Mouse (Mus musculus) hindbrain, embryonic 10.5 days (tissue): ENCODE data around the gene Dbt. TPM values are rescaled to one million over a fixed set of nuclear protein-coding genes. Genes with fewer than 3 reads are reported as not detected.
A peak's percentile ranks its signal among the peaks of the same experiment; 100 is the strongest.

Experiments used
- DNase-seq: peaks from one replicate; pipeline ENCODE4 v3.0.0-alpha.2; 2017; ENCODE audit warnings: low spot score
- H3K27ac ChIP-seq: fragments of 300-500 bp; sonication (generic); 2 replicates; pipeline ENCODE4 v1.5.1; 2016; ENCODE audit warnings: mild to moderate bottlenecking, moderate library complexity
- H3K27me3 ChIP-seq: fragments of 300-500 bp; sonication (generic); 2 replicates; pipeline ENCODE4 v1.6.1; 2016; ENCODE audit warnings: mild to moderate bottlenecking; ENCODE audit not compliant: poor library complexity, insufficient read depth, severe bottlenecking
- H3K36me3 ChIP-seq: fragments of 300-500 bp; sonication (generic); 2 replicates; pipeline ENCODE4 v1.6.1; 2016; ENCODE audit warnings: mild to moderate bottlenecking, moderate library complexity
- H3K4me1 ChIP-seq: fragments of 300-500 bp; sonication (generic); replicated peaks from 2 replicates; pipeline ENCODE4 v1.6.1; 2016; ENCODE audit warnings: mild to moderate bottlenecking
- H3K4me3 ChIP-seq: fragments of 300-500 bp; sonication (generic); 2 replicates; pipeline ENCODE4 v1.5.1; 2016; ENCODE audit warnings: mild to moderate bottlenecking, moderate library complexity
- H3K9me3 ChIP-seq: fragments of 300-500 bp; sonication (generic); 2 replicates; pipeline ENCODE4 v1.6.1; 2016; ENCODE audit warnings: mild to moderate bottlenecking, moderate library complexity
- WGBS: fragments of 180-500 bp; shearing (Covaris S2); methylation state at CpG from one replicate; pipeline ENCODE4 v1.1.7; 2016; 5-methylcytosine and 5-hydroxymethylcytosine counted together
- polyA plus RNA-seq: library from polyadenylated mRNA; unstranded; fragments of >200 nt; fragmentation: Nextera tagmentation; extraction: Ambion mirVana; gene quantifications from 2 replicates; pipeline ENCODE4 v1.2.1, GENCODE M21; 2016

Gene Dbt
- polyA plus RNA-seq = 8.5 and 13.8 TPM in 2 replicates

- peak within 1 kb of the TSS; percentile 71 for H3K27ac ChIP-seq
- peak within 1 kb of the TSS; percentile 71 for H3K4me3 ChIP-seq
- peaks cover 8% of the 10 kb centered on the region for H3K36me3 ChIP-seq
- 1% methylated on average over 36 of the region's 36 CpGs for WGBS
- DNase-seq = peak; percentile 91
- no peaks in the 10 kb centered on the region for H3K27me3 ChIP-seq
- no peaks in the 10 kb centered on the region for H3K9me3 ChIP-seq
- peaks cover 15% of the 10 kb centered on the region for H3K4me1 ChIP-seq
These were observed at the start of gene Dbt for GRCm38 (mm10) chr3:116512904-116513716. TSS of gene Dbt (plus strand) at chr3:116513070.

GRCm38 (mm10) chr3:116464318-116464717 is 48.6 kb upstream of the Dbt start:
- no peaks in the 10 kb centered on the region for H3K36me3 ChIP-seq
- no peaks in the 10 kb centered on the region for H3K9me3 ChIP-seq
- no peak overlapping the region for H3K4me3 ChIP-seq
- H3K27ac ChIP-seq = no peak overlapping the region
- no peak for DNase-seq
- no peaks in the 10 kb centered on the region for H3K27me3 ChIP-seq
- H3K4me1 ChIP-seq = no peaks in the 10 kb centered on the region
- 64% methylated on average over 2 of the region's 2 CpGs for WGBS

GRCm38 (mm10) chr3:116465709-116466108 is 47.2 kb upstream of the Dbt start:
- Histone ChIP-seq H3K4me1 (no peaks in the 10 kb centered on the region), H3K4me3 (no peak overlapping the region), H3K27ac (no peak overlapping the region), H3K27me3 (no peaks in the 10 kb centered on the region), H3K9me3 (no peaks in the 10 kb centered on the region), H3K36me3 (no peaks in the 10 kb centered on the region)
- 92% methylated on average over 12 of the region's 12 CpGs for WGBS
- no peak for DNase-seq

DNA sequence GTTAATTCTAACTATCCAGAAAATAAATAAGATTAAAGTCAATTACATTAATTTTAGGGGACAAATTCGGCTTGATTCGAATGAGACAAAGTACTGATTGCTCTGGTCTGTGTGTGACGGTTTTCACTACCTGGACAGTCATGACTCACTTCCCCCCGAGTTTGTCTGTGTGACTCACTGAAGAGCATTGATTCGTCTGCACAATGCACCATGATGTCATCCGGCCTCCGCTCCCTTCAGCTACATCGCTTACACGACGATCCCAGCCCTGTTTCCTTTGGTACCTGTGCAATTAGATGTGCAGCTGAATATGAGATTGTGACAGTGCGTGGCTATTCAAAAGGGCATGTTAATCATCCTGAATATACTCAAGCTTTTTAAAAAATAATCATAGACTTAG is 38.3 kb upstream of the Dbt start:
- no peaks in the 10 kb centered on the region for H3K4me1 ChIP-seq
- DNase-seq = no peak
- H3K27me3 ChIP-seq = no peaks in the 10 kb centered on the region
- no peaks in the 10 kb centered on the region for H3K36me3 ChIP-seq
- WGBS = 85% methylated on average over 11 of the region's 11 CpGs
- no peak overlapping the region for H3K4me3 ChIP-seq
- H3K9me3 ChIP-seq = no peaks in the 10 kb centered on the region
- no peak overlapping the region for H3K27ac ChIP-seq

GRCm38 (mm10) chr3:116476686-116477298 is 36.1 kb upstream of the Dbt start:
- Histone ChIP-seq H3K36me3 (no peaks in the 10 kb centered on the region), H3K4me3 (no peak overlapping the region), H3K9me3 (no peaks in the 10 kb centered on the region), H3K4me1 (peaks cover 9% of the 10 kb centered on the region; the same call in 1 of the 2 replicates), H3K27me3 (no peaks in the 10 kb centered on the region), H3K27ac (no peak overlapping the region)
- 64% methylated on average over 5 of the region's 5 CpGs for WGBS
- DNase-seq = no peak

DNA sequence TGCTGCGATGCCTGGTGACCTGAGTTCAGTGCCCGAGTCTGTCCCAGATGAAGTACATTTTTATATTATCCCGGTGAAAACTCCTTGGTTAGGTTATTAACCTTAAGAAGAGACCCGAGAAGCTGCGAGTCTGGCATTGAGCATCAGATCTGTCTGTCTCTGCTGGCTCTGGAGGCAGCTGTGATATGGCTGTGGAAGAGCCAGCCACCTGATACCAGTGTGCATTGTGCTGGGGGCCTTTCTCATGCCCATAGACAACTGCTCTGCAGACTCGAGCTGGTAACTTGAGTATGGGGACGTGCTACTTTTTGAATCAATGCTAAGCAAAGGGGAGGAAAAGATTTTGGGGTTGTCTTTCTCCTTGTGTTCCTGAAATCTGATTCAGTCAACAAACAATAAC is 35.5 kb upstream of the Dbt start:
- Histone ChIP-seq H3K27ac (no peak overlapping the region), H3K36me3 (no peaks in the 10 kb centered on the region), H3K27me3 (no peaks in the 10 kb centered on the region), H3K9me3 (no peaks in the 10 kb centered on the region), H3K4me1 (peaks cover 9% of the 10 kb centered on the region; the same call in 1 of the 2 replicates), H3K4me3 (no peak overlapping the region)
- no peak for DNase-seq
- WGBS = 86% methylated on average over 7 of the region's 7 CpGs

GRCm38 (mm10) chr3:116480119-116480518 is 32.8 kb upstream of the Dbt start:
- H3K4me3 ChIP-seq = no peak overlapping the region
- 0 out of 2 replicates have a peak overlapping the region, but pooled peaks have one; percentile 40 for H3K27ac ChIP-seq
- H3K27me3 ChIP-seq = no peaks in the 10 kb centered on the region
- no peaks in the 10 kb centered on the region for H3K9me3 ChIP-seq
- no peaks in the 10 kb centered on the region for H3K36me3 ChIP-seq
- 43% methylated on average over 2 of the region's 2 CpGs for WGBS
- DNase-seq = no peak
- peaks cover 9% of the 10 kb centered on the region; the same call in 1 of the 2 replicates for H3K4me1 ChIP-seq

DNA sequence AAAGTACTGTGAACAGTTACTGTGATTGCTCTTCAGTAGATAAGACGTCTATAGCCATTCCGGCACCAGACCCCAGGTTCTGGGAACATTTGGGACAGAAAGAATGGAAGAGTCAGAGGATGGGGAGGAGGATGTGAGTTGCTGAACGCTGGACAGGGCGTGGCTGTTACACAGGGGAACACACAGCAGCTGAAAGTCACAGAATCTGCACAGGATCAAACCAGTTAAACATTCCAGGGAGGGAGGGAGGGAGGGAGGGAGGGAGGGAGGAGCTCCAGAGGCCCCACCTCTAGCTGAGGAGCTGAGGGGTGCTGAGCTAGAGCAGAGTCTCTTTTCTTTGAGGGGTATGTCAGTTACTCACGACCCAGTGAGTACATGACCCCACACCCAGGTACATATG is 31.9 kb upstream of the Dbt start:
- DNase-seq = no peak
- H3K27ac ChIP-seq = no peak overlapping the region
- WGBS = 66% methylated on average over 5 of the region's 5 CpGs
- peaks cover 9% of the 10 kb centered on the region; the same call in 1 of the 2 replicates for H3K4me1 ChIP-seq
- no peak overlapping the region for H3K4me3 ChIP-seq
- no peaks in the 10 kb centered on the region for H3K27me3 ChIP-seq
- no peaks in the 10 kb centered on the region for H3K36me3 ChIP-seq
- no peaks in the 10 kb centered on the region for H3K9me3 ChIP-seq

- Histone ChIP-seq H3K4me1 (peaks cover 9% of the 10 kb centered on the region; the same call in 1 of the 2 replicates), H3K4me3 (no peak overlapping the region), H3K36me3 (peaks cover 16% of the 10 kb centered on the region), H3K27ac (no peak overlapping the region), H3K27me3 (no peaks in the 10 kb centered on the region), H3K9me3 (no peaks in the 10 kb centered on the region)
- no peak for DNase-seq
- 86% methylated on average over 3 of the region's 3 CpGs for WGBS
These were observed 30.1 kb upstream of the Dbt start for GRCm38 (mm10) chr3:116482724-116483123.

DNA sequence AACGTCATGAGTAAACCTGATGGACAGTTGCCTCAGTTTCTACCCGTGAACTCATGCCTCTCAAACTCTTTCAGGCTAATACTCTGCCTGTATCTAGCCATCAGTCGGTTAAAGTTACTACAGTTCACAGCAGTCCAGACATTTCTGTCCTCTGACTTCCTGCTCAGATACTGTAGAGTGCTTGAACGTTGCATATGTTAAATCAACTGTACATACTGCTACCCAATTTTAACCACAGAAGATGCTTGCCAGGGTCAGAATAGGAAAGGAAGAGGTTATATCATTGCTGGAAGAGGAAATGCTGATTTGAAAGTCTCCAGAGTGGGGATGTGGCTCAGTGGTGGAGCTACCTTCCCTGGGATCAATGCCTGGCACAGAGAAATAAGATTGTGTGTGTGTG is 29.6 kb upstream of the Dbt start:
- Histone ChIP-seq H3K36me3 (peaks cover 21% of the 10 kb centered on the region), H3K4me3 (no peak overlapping the region), H3K9me3 (no peaks in the 10 kb centered on the region), H3K27ac (no peak overlapping the region), H3K27me3 (no peaks in the 10 kb centered on the region), H3K4me1 (peaks cover 9% of the 10 kb centered on the region; the same call in 1 of the 2 replicates)
- DNase-seq = no peak
- WGBS = 91% methylated on average over 4 of the region's 4 CpGs

- H3K36me3 ChIP-seq = peaks cover 96% of the 10 kb centered on the region
- no peaks in the 10 kb centered on the region for H3K4me1 ChIP-seq
- no peak overlapping the region for H3K4me3 ChIP-seq
- H3K27me3 ChIP-seq = no peaks in the 10 kb centered on the region
- 93% methylated on average over 5 of the region's 5 CpGs for WGBS
- no peak for DNase-seq
- H3K9me3 ChIP-seq = no peaks in the 10 kb centered on the region
- H3K27ac ChIP-seq = no peak overlapping the region
These were observed 21.9 kb upstream of the Dbt start for GRCm38 (mm10) chr3:116490920-116491319.

GRCm38 (mm10) chr3:116491923-116492454 is 20.9 kb upstream of the Dbt start:
- no peaks in the 10 kb centered on the region for H3K4me1 ChIP-seq
- H3K36me3 ChIP-seq = peaks cover 97% of the 10 kb centered on the region
- H3K27ac ChIP-seq = no peak overlapping the region
- no peaks in the 10 kb centered on the region for H3K27me3 ChIP-seq
- WGBS = 97% methylated on average over 1 of the region's 1 CpGs
- DNase-seq = no peak
- no peaks in the 10 kb centered on the region for H3K9me3 ChIP-seq
- no peak overlapping the region for H3K4me3 ChIP-seq

- H3K27ac ChIP-seq = no peak overlapping the region
- no peaks in the 10 kb centered on the region for H3K4me1 ChIP-seq
- H3K36me3 ChIP-seq = peaks cover 99% of the 10 kb centered on the region
- H3K4me3 ChIP-seq = no peak overlapping the region
- no peaks in the 10 kb centered on the region for H3K27me3 ChIP-seq
- DNase-seq = no peak
- 71% methylated on average over 5 of the region's 5 CpGs for WGBS
- H3K9me3 ChIP-seq = no peaks in the 10 kb centered on the region
These were observed 19.2 kb upstream of the Dbt start for GRCm38 (mm10) chr3:116493658-116494057.
